21 mouse cellular contexts compared by ENCODE assay signal in the genomic region with DNA sequence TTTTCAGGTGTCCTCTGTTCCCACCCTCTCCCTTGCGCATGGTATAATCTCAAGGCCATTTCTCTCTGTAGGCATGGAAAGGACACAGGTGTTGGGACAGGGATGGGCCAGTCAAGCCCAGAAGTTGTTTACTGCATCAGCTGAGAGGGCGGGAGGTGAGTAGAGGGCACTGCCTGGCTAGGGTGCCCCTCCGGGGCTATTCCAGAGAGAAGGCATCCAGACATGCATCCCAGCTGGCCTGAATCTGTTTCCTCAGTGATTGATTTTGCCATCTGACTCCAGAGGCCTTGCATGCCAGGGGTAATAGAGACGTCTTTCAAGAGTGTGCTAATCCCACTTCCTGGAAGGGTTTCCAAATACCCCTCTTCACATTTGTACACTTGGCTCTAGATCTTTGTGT. TPM values are rescaled to one million over a fixed set of nuclear protein-coding genes. Genes with fewer than 3 reads are reported as not detected.
A peak's percentile ranks its signal among the peaks of the same experiment; 100 is the strongest.
DNase-seq lines count a peak whose midpoint lies in the region; ATAC-seq lines count a peak whose summit lies in the region.
"Had no signal": no experiment of that assay in that cellular context is flagged by ENCODE, and none has a peak within 500 bp of the region (broad histone marks: within the 10 kb centered on the region; RNA-seq: fewer than 3 reads in every experiment).

No protein-coding gene starts in this region.

- WGBS in limb, embryonic 13.5 days, result 71% methylated on average over 4 of the region's 4 CpGs
- 69% methylated on average over 4 of the region's 4 CpGs for WGBS in limb, embryonic 10.5 days
- 76% methylated on average over 4 of the region's 4 CpGs for WGBS in midbrain, embryonic 11.5 days
- WGBS in midbrain, embryonic 15.5 days, result 62% methylated on average over 4 of the region's 4 CpGs
- WGBS in limb, embryonic 15.5 days, result 73% methylated on average over 4 of the region's 4 CpGs

- no peaks in the 10 kb centered on the region for H3K27me3 ChIP-seq in limb, embryonic 13.5 days
- peaks cover 8% of the 10 kb centered on the region; the same call in 1 of the 2 replicates for H3K27me3 ChIP-seq in limb, embryonic 10.5 days (ENCODE audit: low read depth, poor library complexity, severe bottlenecking)
- H3K27me3 ChIP-seq in midbrain, embryonic 11.5 days (ENCODE audit: control insufficient read depth, insufficient read depth, low read length), result no peaks in the 10 kb centered on the region
- no peaks in the 10 kb centered on the region for H3K27me3 ChIP-seq in midbrain, embryonic 15.5 days (replicated peaks)
- H3K27me3 ChIP-seq in limb, embryonic 15.5 days, result no peaks in the 10 kb centered on the region
- H3K27me3 ChIP-seq: embryonic facial prominence, embryonic 12.5 days; forebrain, embryonic 13.5 days; forebrain, embryonic 15.5 days had no signal

- H3K4me3 ChIP-seq in limb, embryonic 13.5 days, result no peak overlapping the region
- no peak overlapping the region for H3K4me3 ChIP-seq in limb, embryonic 10.5 days
- H3K4me3 ChIP-seq in midbrain, embryonic 11.5 days (ENCODE audit: low read depth, low read length), result no peak overlapping the region
- no peak overlapping the region for H3K4me3 ChIP-seq in midbrain, embryonic 15.5 days
- no peak overlapping the region for H3K4me3 ChIP-seq in limb, embryonic 15.5 days
- H3K4me3 ChIP-seq: embryonic facial prominence, embryonic 12.5 days; forebrain, embryonic 13.5 days; forebrain, embryonic 15.5 days had no signal

- H3K9ac ChIP-seq in limb, embryonic 13.5 days, result no peak overlapping the region
- H3K9ac ChIP-seq in midbrain, embryonic 11.5 days (ENCODE audit: low read length), result no peak overlapping the region
- H3K9ac ChIP-seq in midbrain, embryonic 15.5 days, result no peak overlapping the region
- H3K9ac ChIP-seq in limb, embryonic 15.5 days, result no peak overlapping the region
- H3K9ac ChIP-seq: embryonic facial prominence, embryonic 12.5 days; forebrain, embryonic 13.5 days; forebrain, embryonic 15.5 days; forebrain, postnatal 0 days had no signal

- no peak for DNase-seq in limb, embryonic 10.5 days (ENCODE audit: low spot score)
- peak; percentile 21 for DNase-seq in midbrain, embryonic 11.5 days (ENCODE audit: low spot score, missing footprints)
- no peak for DNase-seq in spleen, postnatal 36 days (ENCODE audit: low spot score in 2 of 2)
- DNase-seq in urinary bladder, adult 18-20 months (ENCODE audit: low spot score in 2 of 2), result no peak
- DNase-seq: adrenal gland, adult 2 months; adrenal gland, postnatal 10 days; adrenal gland, postnatal 25 days; cerebellum, adult 11 months; cerebellum, adult 18-20 months; cerebellum, adult 8-10 months; cerebellum, adult 9-11 months; cerebellum, postnatal 14 days; cerebellum, postnatal 36 days; embryo, embryonic 11 days; forebrain, postnatal 0 days had no signal

- no peak overlapping the region for H3K4me2 ChIP-seq in limb, embryonic 13.5 days (replicated peaks)
- H3K4me2 ChIP-seq in midbrain, embryonic 11.5 days, result no peak overlapping the region
- H3K4me2 ChIP-seq in midbrain, embryonic 15.5 days, result no peak overlapping the region
- no peak overlapping the region for H3K4me2 ChIP-seq in limb, embryonic 15.5 days
- H3K4me2 ChIP-seq: embryonic facial prominence, embryonic 12.5 days; forebrain, embryonic 13.5 days; forebrain, embryonic 15.5 days had no signal

- no peaks in the 10 kb centered on the region for H3K36me3 ChIP-seq in limb, embryonic 13.5 days
- no peaks in the 10 kb centered on the region for H3K36me3 ChIP-seq in limb, embryonic 10.5 days
- no peaks in the 10 kb centered on the region for H3K36me3 ChIP-seq in midbrain, embryonic 11.5 days (ENCODE audit: control insufficient read depth, insufficient read depth, low read length)
- H3K36me3 ChIP-seq in midbrain, embryonic 15.5 days (replicated peaks), result no peaks in the 10 kb centered on the region
- H3K36me3 ChIP-seq in limb, embryonic 15.5 days, result no peaks in the 10 kb centered on the region
- H3K36me3 ChIP-seq: embryonic facial prominence, embryonic 12.5 days; forebrain, embryonic 15.5 days had no signal

- H3K9me3 ChIP-seq in limb, embryonic 13.5 days, result no peaks in the 10 kb centered on the region
- H3K9me3 ChIP-seq in limb, embryonic 10.5 days (replicated peaks), result no peaks in the 10 kb centered on the region
- H3K9me3 ChIP-seq in midbrain, embryonic 11.5 days (ENCODE audit: control insufficient read depth, low read length), result no peaks in the 10 kb centered on the region
- H3K9me3 ChIP-seq in midbrain, embryonic 15.5 days, result no peaks in the 10 kb centered on the region
- H3K9me3 ChIP-seq in limb, embryonic 15.5 days, result no peaks in the 10 kb centered on the region
- H3K9me3 ChIP-seq: embryonic facial prominence, embryonic 12.5 days; forebrain, embryonic 13.5 days; forebrain, embryonic 15.5 days had no signal

- ATAC-seq in limb, embryonic 13.5 days (ENCODE audit: low FRiP score, low read depth), result peak; percentile 36; the same call in 1 of the 2 replicates
- ATAC-seq in midbrain, embryonic 11.5 days (ENCODE audit: low FRiP score), result no peak
- no peak for ATAC-seq in midbrain, embryonic 15.5 days (replicated peaks)
- peak; percentile 25; the same call in 1 of the 2 replicates for ATAC-seq in limb, embryonic 15.5 days (ENCODE audit: insufficient number of reproducible peaks, low FRiP score, low TSS enrichment, low read depth)
- ATAC-seq: forebrain, embryonic 13.5 days; forebrain, embryonic 15.5 days; forebrain, postnatal 0 days had no signal

- peaks cover 12% of the 10 kb centered on the region; the same call in 1 of the 2 replicates for H3K4me1 ChIP-seq in limb, embryonic 13.5 days
- H3K4me1 ChIP-seq in limb, embryonic 10.5 days, result peaks cover 21% of the 10 kb centered on the region
- peaks cover 3% of the 10 kb centered on the region for H3K4me1 ChIP-seq in midbrain, embryonic 11.5 days (ENCODE audit: control insufficient read depth, insufficient read depth, low read length)
- 0 out of 2 replicates have a peak, but pooled peaks cover 3% of the 10 kb centered on the region for H3K4me1 ChIP-seq in midbrain, embryonic 15.5 days
- H3K4me1 ChIP-seq in limb, embryonic 15.5 days, result peaks cover 20% of the 10 kb centered on the region
- H3K4me1 ChIP-seq: forebrain, embryonic 15.5 days had no signal

- no peak overlapping the region for H3K27ac ChIP-seq in limb, embryonic 13.5 days
- no peak overlapping the region for H3K27ac ChIP-seq in limb, embryonic 10.5 days
- no peak overlapping the region for H3K27ac ChIP-seq in midbrain, embryonic 11.5 days (ENCODE audit: low read depth, low read length)
- H3K27ac ChIP-seq in midbrain, embryonic 15.5 days, result no peak overlapping the region
- no peak overlapping the region for H3K27ac ChIP-seq in limb, embryonic 15.5 days
- H3K27ac ChIP-seq: embryonic facial prominence, embryonic 12.5 days; forebrain, embryonic 13.5 days; forebrain, embryonic 15.5 days had no signal

RNA-seq across cellular contexts. Expression of gene Itga6, which starts 14.7 kb away (rescaled TPM):
- 29.7 and 33.9 TPM in 2 replicates for polyA plus RNA-seq in limb, embryonic 13.5 days (2015; fragmentation: Nextera tagmentation; extraction: Ambion mirVana)
- polyA plus RNA-seq in limb, embryonic 10.5 days (2016; fragmentation: Nextera tagmentation; extraction: Ambion mirVana), result 19.1 and 22.3 TPM in 2 replicates
- 28.5 and 28.7 TPM in 2 replicates for polyA plus RNA-seq in midbrain, embryonic 11.5 days (2014; fragmentation: Nextera tagmentation; extraction: Ambion mirVana)
- polyA plus RNA-seq in midbrain, embryonic 15.5 days (2015; fragmentation: Nextera tagmentation; extraction: Ambion mirVana), result 18.6 and 19.2 TPM in 2 replicates
- polyA plus RNA-seq in limb, embryonic 15.5 days (2015; fragmentation: Nextera tagmentation; extraction: Ambion mirVana), result 38.5 and 47.2 TPM in 2 replicates

Comparison
In these comparisons a context has a peak if more than half of its experiments do, and no peak if none do; other contexts are left out.
1. ATAC-seq: peak in limb, embryonic 13.5 days (single experiment) and limb, embryonic 15.5 days (single experiment); none in midbrain, embryonic 11.5 days (single experiment) and midbrain, embryonic 15.5 days (single experiment).